Mouse (Mus musculus) G1E (cell line): ENCODE measurements around the gene Apoo. TPM values are rescaled to one million over a fixed set of nuclear protein-coding genes. Genes with fewer than 3 reads are reported as not detected.
"Not testable (repeated sequence)": the region's sequence is repeated elsewhere in the genome, so short reads cannot be mapped to it uniquely, and the experiment has no call there.

ENCODE experiments used
- ATAC-seq: 2 replicates; pipeline ENCODE4 v1.8.0; 2016; ENCODE audit warnings: mild to moderate bottlenecking; ENCODE audit not compliant: insufficient number of reproducible peaks, poor library complexity, low FRiP score, severe bottlenecking; ENCODE audit errors: extremely low read depth
- DNase-seq: peaks from one replicate; pipeline ENCODE4 v3.0.0; 2012; ENCODE audit warnings: low spot score
- H3K27me3 ChIP-seq: 2 replicates; pipeline ENCODE4 v1.6.1; 2012; ENCODE audit warnings: mild to moderate bottlenecking, low read length, inconsistent platforms; ENCODE audit not compliant: insufficient read depth
- H3K36me3 ChIP-seq: replicated peaks from 2 replicates; pipeline ENCODE3; 2012; ENCODE audit warnings: mild to moderate bottlenecking, inconsistent platforms
- H3K4me1 ChIP-seq: 2 replicates; pipeline ENCODE4 v1.6.1; 2012; ENCODE audit warnings: low read depth, low read length, inconsistent platforms, mixed read lengths; ENCODE audit not compliant: insufficient read depth
- H3K4me3 ChIP-seq: 2 replicates; pipeline ENCODE4 v1.5.1; 2012; ENCODE audit warnings: low read depth, mild to moderate bottlenecking, inconsistent platforms, low read length, moderate library complexity, mixed read lengths
- H3K9me3 ChIP-seq: replicated peaks from 2 replicates; pipeline ENCODE4 v1.6.1; 2012; ENCODE audit warnings: inconsistent platforms
- CTCF ChIP-seq: IDR thresholded peaks from 2 replicates; pipeline ENCODE4 v1.5.1; 2012; ENCODE audit warnings: low read depth, low read length, inconsistent platforms, mixed read lengths
- GATA1 ChIP-seq: IDR thresholded peaks from 2 replicates; pipeline ENCODE4 v1.6.1; 2012; ENCODE audit warnings: borderline replicate concordance, low read length, inconsistent platforms, mixed read lengths
- GATA2 ChIP-seq: IDR thresholded peaks from 2 replicates; pipeline ENCODE4 v1.6.1; 2012; ENCODE audit warnings: low read depth, low read length, inconsistent platforms, borderline replicate concordance
- POLR2AphosphoS5 ChIP-seq: IDR thresholded peaks from 2 replicates; pipeline ENCODE4 v1.6.1; 2012; ENCODE audit warnings: low read depth, low read length, inconsistent platforms; ENCODE audit not compliant: insufficient replicate concordance
- TAL1 ChIP-seq: conservative IDR thresholded peaks from 2 replicates; pipeline ENCODE4 v1.6.1; 2012; ENCODE audit warnings: low read depth, low read length, inconsistent platforms, mixed read lengths
- polyA plus RNA-seq: library from polyadenylated mRNA; stranded (reverse); fragments of >175 nt; gene quantifications from 2 replicates; pipeline ENCODE4 v1.2.3, GENCODE M21; 2012
- total RNA-seq, 2 experiments: library from RNA; stranded (forward) in 1 of 2; stranded (reverse) in 1 of 2; fragments of 200-1000 nt in 1 of 2; fragments of >200 nt in 1 of 2; fragmentation: Nextera tagmentation in 1 of 2; gene quantifications; 2 replicates each; pipeline ENCODE4 v1.2.3; 2014 to 2017

Gene Apoo
- total and polyA plus RNA-seq, 3 experiments, result 1.5 to 29.9 (median 28.2) TPM

- no peak for DNase-seq
- no peaks in the 10 kb centered on the region for H3K36me3 ChIP-seq
- TF ChIP-seq POLR2AphosphoS5 (no peak), GATA1 (no peak), GATA2 (no peak), TAL1 (no peak), CTCF (no peak)
- ATAC-seq, result no peak
- H3K27me3 ChIP-seq, result peaks cover 3% of the 10 kb centered on the region; the same call in 1 of the 2 replicates
- no peaks in the 10 kb centered on the region for H3K9me3 ChIP-seq
- H3K4me3 ChIP-seq, result no peak overlapping the region
- no peaks in the 10 kb centered on the region for H3K4me1 ChIP-seq
These were observed 92.4 kb downstream of the Apoo start for GRCm38 (mm10) chrX:94459346-94459745.

- H3K9me3 ChIP-seq, ATAC-seq: not testable (repeated sequence)
These were observed 94.6 kb downstream of the Apoo start for GRCm38 (mm10) chrX:94461513-94461912.

GRCm38 (mm10) chrX:94462604-94463429 is 95.9 kb downstream of the Apoo start:
- H3K27me3 ChIP-seq, H3K4me1 ChIP-seq, DNase-seq, H3K36me3 ChIP-seq, H3K4me3 ChIP-seq, H3K9me3 ChIP-seq, ATAC-seq: not testable (repeated sequence)

More at GRCm38 (mm10) chrX:94461513-94461912, 94.6 kb downstream of the Apoo start:
- H3K36me3 ChIP-seq, H3K4me1 ChIP-seq, H3K4me3 ChIP-seq, DNase-seq, H3K27me3 ChIP-seq: not testable (repeated sequence)

Other genes starting within 250 kb of the Apoo start
- gene Zfx, start 243.4 kb upstream of the Apoo start, total RNA-seq (2014; fragmentation: Nextera tagmentation), result 41.8 and 60.7 TPM in 2 replicates
- gene Zfx, start 243.4 kb upstream of the Apoo start, total RNA-seq (2017), result 36.8 and 49.4 TPM in 2 replicates
- gene Zfx, start 243.4 kb upstream of the Apoo start, polyA plus RNA-seq, result 1.5 and 2.0 TPM in 2 replicates
- 387 and 408 TPM in 2 replicates for gene Eif2s3x, start 154.3 kb upstream of the Apoo start, total RNA-seq (2014; fragmentation: Nextera tagmentation)
- gene Eif2s3x, start 154.3 kb upstream of the Apoo start, total RNA-seq (2017), result 239 and 275 TPM in 2 replicates
- 21.0 and 31.9 TPM in 2 replicates for gene Eif2s3x, start 154.3 kb upstream of the Apoo start, polyA plus RNA-seq
- 22.3 and 28.5 TPM in 2 replicates for gene Klhl15, start 132.5 kb upstream of the Apoo start, total RNA-seq (2014; fragmentation: Nextera tagmentation)
- gene Klhl15, start 132.5 kb upstream of the Apoo start, total RNA-seq (2017), result 14.8 and 18.7 TPM in 2 replicates
- 54.2 and 67.0 TPM in 2 replicates for gene Klhl15, start 132.5 kb upstream of the Apoo start, polyA plus RNA-seq
- gene Fam90a1b, start 340 bp upstream of the Apoo start, total RNA-seq (2014; fragmentation: Nextera tagmentation), result not detected in 2 replicates
- 0.06 and 0.16 TPM in 2 replicates for gene Fam90a1b, start 340 bp upstream of the Apoo start, total RNA-seq (2017)
- not detected in 2 replicates for gene Fam90a1b, start 340 bp upstream of the Apoo start, polyA plus RNA-seq
- gene Maged1, start 175.0 kb downstream of the Apoo start, total RNA-seq (2014; fragmentation: Nextera tagmentation), result 17.8 and 34.6 TPM in 2 replicates
- gene Maged1, start 175.0 kb downstream of the Apoo start, total RNA-seq (2017), result 15.9 and 18.1 TPM in 2 replicates
- 9.6 and 11.0 TPM in 2 replicates for gene Maged1, start 175.0 kb downstream of the Apoo start, polyA plus RNA-seq